Mouse (Mus musculus): ENCODE data around the gene Pigt. TPM values are rescaled to one million over a fixed set of nuclear protein-coding genes. Genes with fewer than 3 reads are reported as not detected.

Pigt gene
- polyA plus RNA-seq, 1 experiment from 2014 or later, result 24.9 TPM

- Histone ChIP-seq H3K9me3 (no peaks in the 10 kb centered on the region), H3K27ac (no peak overlapping the region), H3K36me3 (no peaks in the 10 kb centered on the region), H3K4me1 (replicated peaks) (peaks cover 17% of the 10 kb centered on the region), H3K4me3 (replicated peaks) (peak overlapping the region; percentile 78), H3K4me2 (peak overlapping the region; percentile 100), H3K9ac (replicated peaks) (peak overlapping the region; percentile 70), H3K27me3 (peaks cover 56% of the 10 kb centered on the region)
- WGBS, result 8% methylated on average over 11 of the region's 11 CpGs
- ATAC-seq (ENCODE audit: insufficient number of reproducible peaks, insufficient read depth, low FRiP score, low TSS enrichment, low read depth), result no peak
These were observed 10.2 kb upstream of the Pigt start for GRCm38 (mm10) chr2:164487115-164487527.

- no peaks in the 10 kb centered on the region for H3K36me3 ChIP-seq
- WGBS, result 68% methylated on average over 9 of the region's 9 CpGs
- no peak overlapping the region for H3K27ac ChIP-seq
- ATAC-seq (ENCODE audit: insufficient number of reproducible peaks, insufficient read depth, low FRiP score, low TSS enrichment, low read depth), result no peak
- peaks cover 17% of the 10 kb centered on the region for H3K4me1 ChIP-seq (replicated peaks)
- no peak overlapping the region for H3K4me3 ChIP-seq (replicated peaks)
- peaks cover 56% of the 10 kb centered on the region for H3K27me3 ChIP-seq
- no peaks in the 10 kb centered on the region for H3K9me3 ChIP-seq
- no peak overlapping the region for H3K4me2 ChIP-seq
- no peak overlapping the region for H3K9ac ChIP-seq (replicated peaks)
These were observed 9.5 kb upstream of the Pigt start for GRCm38 (mm10) chr2:164487812-164488211.

GRCm38 (mm10) chr2:164494126-164494525 is 3.2 kb upstream of the Pigt start:
- Histone ChIP-seq H3K4me2 (no peak overlapping the region), H3K9ac (replicated peaks) (no peak overlapping the region), H3K4me3 (replicated peaks) (no peak overlapping the region), H3K27ac (no peak overlapping the region), H3K9me3 (no peaks in the 10 kb centered on the region), H3K36me3 (no peaks in the 10 kb centered on the region), H3K27me3 (peaks cover 4% of the 10 kb centered on the region; the same call in 1 of the 2 replicates), H3K4me1 (replicated peaks) (peaks cover 9% of the 10 kb centered on the region)
- 50% methylated on average over 2 of the region's 2 CpGs for WGBS
- no peak for ATAC-seq (ENCODE audit: insufficient number of reproducible peaks, insufficient read depth, low FRiP score, low TSS enrichment, low read depth)

- no peak overlapping the region for H3K27ac ChIP-seq
- no peaks in the 10 kb centered on the region for H3K9me3 ChIP-seq
- no peak overlapping the region for H3K4me3 ChIP-seq (replicated peaks)
- WGBS, result 58% methylated on average over 1 of the region's 1 CpGs
- no peaks in the 10 kb centered on the region for H3K27me3 ChIP-seq
- ATAC-seq (ENCODE audit: insufficient number of reproducible peaks, insufficient read depth, low FRiP score, low TSS enrichment, low read depth), result no peak
- peaks cover 22% of the 10 kb centered on the region for H3K36me3 ChIP-seq
- peaks cover 9% of the 10 kb centered on the region for H3K4me1 ChIP-seq (replicated peaks)
- no peak overlapping the region for H3K9ac ChIP-seq (replicated peaks)
- peak overlapping the region; percentile 98; the same call in 1 of the 2 replicates for H3K4me2 ChIP-seq
These were observed 989 bp upstream of the Pigt start for GRCm38 (mm10) chr2:164496331-164496730.

DNA sequence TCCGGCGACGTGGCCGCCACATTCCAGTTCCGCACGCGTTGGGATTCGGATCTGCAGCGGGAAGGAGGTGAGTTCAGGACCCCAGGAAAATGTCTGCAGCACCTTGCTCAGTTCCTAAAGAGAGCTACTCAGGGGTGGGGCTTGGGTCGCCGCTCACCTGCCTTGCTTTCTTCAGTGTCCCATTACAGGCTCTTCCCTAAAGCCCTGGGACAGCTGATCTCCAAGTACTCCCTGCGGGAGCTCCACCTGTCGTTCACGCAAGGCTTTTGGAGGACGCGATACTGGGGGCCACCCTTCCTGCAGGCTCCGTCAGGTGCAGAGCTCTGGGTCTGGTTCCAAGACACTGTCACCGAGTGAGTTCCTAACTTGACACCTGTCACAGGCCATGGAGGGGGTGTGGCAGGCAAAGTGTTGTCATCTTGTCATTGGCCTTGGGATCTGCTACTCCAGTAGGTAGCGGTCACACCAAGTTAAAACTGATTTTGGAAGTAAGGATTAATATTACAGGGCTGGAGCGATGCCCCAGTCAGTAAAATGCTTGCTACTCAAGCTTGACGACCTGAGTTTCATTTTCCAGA is 460 bp downstream of the Pigt start:
- no peak overlapping the region for H3K27ac ChIP-seq

DNA sequence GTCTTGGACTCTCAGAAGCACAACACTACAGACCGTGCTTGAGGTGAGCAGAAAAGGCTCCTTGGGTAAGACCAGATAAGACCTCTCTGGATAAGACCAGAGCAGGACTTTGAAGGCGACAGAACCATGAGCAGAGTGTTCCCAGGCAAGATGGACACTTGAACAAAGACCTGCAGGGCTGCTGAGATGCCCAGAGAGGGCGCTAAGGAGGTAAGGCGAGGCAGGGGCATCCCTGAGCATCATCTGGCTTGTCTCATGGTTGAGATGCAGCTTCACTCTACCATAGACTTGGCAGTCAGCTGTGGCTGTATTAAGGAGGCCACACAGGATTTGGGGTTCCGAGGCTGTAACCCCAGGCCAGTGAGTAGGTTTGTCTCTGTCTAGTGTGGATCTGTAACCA is 2.0 kb downstream of the Pigt start:
- Histone ChIP-seq H3K4me3 (replicated peaks) (no peak overlapping the region), H3K9me3 (peaks cover 2% of the 10 kb centered on the region), H3K27me3 (no peaks in the 10 kb centered on the region), H3K9ac (replicated peaks) (no peak overlapping the region), H3K27ac (no peak overlapping the region), H3K4me1 (replicated peaks) (peaks cover 9% of the 10 kb centered on the region), H3K36me3 (peaks cover 50% of the 10 kb centered on the region), H3K4me2 (no peak overlapping the region)
- no peak for ATAC-seq (ENCODE audit: insufficient number of reproducible peaks, insufficient read depth, low FRiP score, low TSS enrichment, low read depth)
- 68% methylated on average over 5 of the region's 5 CpGs for WGBS

More for the DNA sequence above, 460 bp downstream of the Pigt start:
- Histone ChIP-seq H3K4me3 (replicated peaks) (peak overlapping the region; percentile 85), H3K9me3 (no peaks in the 10 kb centered on the region), H3K4me1 (replicated peaks) (peaks cover 9% of the 10 kb centered on the region), H3K4me2 (peak overlapping the region; percentile 98), H3K9ac (replicated peaks) (peak overlapping the region; percentile 67), H3K36me3 (peaks cover 35% of the 10 kb centered on the region), H3K27me3 (no peaks in the 10 kb centered on the region)
- ATAC-seq (ENCODE audit: insufficient number of reproducible peaks, insufficient read depth, low FRiP score, low TSS enrichment, low read depth), result 0 out of 2 replicates have a peak, but pooled peaks have one; percentile 24
- WGBS, result 6% methylated on average over 21 of the region's 21 CpGs

GRCm38 (mm10) chr2:164500511-164500910 is 3.2 kb downstream of the Pigt start:
- Histone ChIP-seq H3K4me1 (replicated peaks) (peaks cover 9% of the 10 kb centered on the region), H3K27me3 (no peaks in the 10 kb centered on the region), H3K36me3 (peaks cover 62% of the 10 kb centered on the region), H3K9me3 (peaks cover 10% of the 10 kb centered on the region), H3K4me2 (no peak overlapping the region), H3K27ac (no peak overlapping the region), H3K9ac (replicated peaks) (no peak overlapping the region), H3K4me3 (replicated peaks) (no peak overlapping the region)
- 92% methylated on average over 7 of the region's 7 CpGs for WGBS
- no peak for ATAC-seq (ENCODE audit: insufficient number of reproducible peaks, insufficient read depth, low FRiP score, low TSS enrichment, low read depth)

DNA sequence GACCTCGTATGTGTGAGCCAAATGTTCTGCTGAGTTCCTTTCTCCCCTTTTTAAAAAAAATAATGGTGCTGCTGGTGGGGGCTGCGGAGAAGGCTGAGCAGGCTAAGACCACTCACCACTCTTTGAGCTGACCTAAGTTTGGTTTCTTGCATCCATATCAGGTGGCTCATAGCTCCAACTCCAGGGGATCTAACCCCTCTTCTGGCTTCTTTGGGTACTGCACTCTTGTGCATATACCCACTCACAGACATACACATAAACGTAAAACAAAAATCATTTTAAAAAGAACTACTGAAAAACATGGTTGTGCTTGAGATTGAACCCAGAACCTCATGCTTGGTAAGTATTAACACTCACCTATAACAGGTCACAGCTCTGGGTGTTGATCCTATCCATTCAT is 7.6 kb downstream of the Pigt start:
- no peaks in the 10 kb centered on the region for H3K27me3 ChIP-seq
- H3K9me3 ChIP-seq, result peaks cover 10% of the 10 kb centered on the region
- peaks cover 73% of the 10 kb centered on the region for H3K36me3 ChIP-seq
- no peak for ATAC-seq (ENCODE audit: insufficient number of reproducible peaks, insufficient read depth, low FRiP score, low TSS enrichment, low read depth)
- H3K4me2 ChIP-seq, result no peak overlapping the region
- no peak overlapping the region for H3K27ac ChIP-seq
- no peak overlapping the region for H3K4me3 ChIP-seq (replicated peaks)
- H3K9ac ChIP-seq (replicated peaks), result no peak overlapping the region
- H3K4me1 ChIP-seq (replicated peaks), result no peaks in the 10 kb centered on the region
- WGBS, result 94% methylated on average over 3 of the region's 3 CpGs

GRCm38 (mm10) chr2:164505619-164506347 is 8.5 kb downstream of the Pigt start:
- Histone ChIP-seq H3K9ac (replicated peaks) (no peak overlapping the region), H3K4me2 (no peak overlapping the region), H3K36me3 (peaks cover 64% of the 10 kb centered on the region), H3K9me3 (peaks cover 10% of the 10 kb centered on the region), H3K4me1 (replicated peaks) (no peaks in the 10 kb centered on the region), H3K27ac (no peak overlapping the region), H3K4me3 (replicated peaks) (no peak overlapping the region), H3K27me3 (no peaks in the 10 kb centered on the region)
- 91% methylated on average over 4 of the region's 4 CpGs for WGBS
- no peak for ATAC-seq (ENCODE audit: insufficient number of reproducible peaks, insufficient read depth, low FRiP score, low TSS enrichment, low read depth)

GRCm38 (mm10) chr2:164507811-164508210 is 10.5 kb downstream of the Pigt start:
- Histone ChIP-seq H3K36me3 (peaks cover 46% of the 10 kb centered on the region), H3K9ac (replicated peaks) (no peak overlapping the region), H3K4me1 (replicated peaks) (0 out of 2 replicates have a peak, but pooled peaks cover 3% of the 10 kb centered on the region), H3K4me2 (no peak overlapping the region), H3K4me3 (replicated peaks) (no peak overlapping the region), H3K27ac (no peak overlapping the region), H3K9me3 (peaks cover 10% of the 10 kb centered on the region), H3K27me3 (no peaks in the 10 kb centered on the region)
- WGBS, result 89% methylated on average over 19 of the region's 19 CpGs
- no peak for ATAC-seq (ENCODE audit: insufficient number of reproducible peaks, insufficient read depth, low FRiP score, low TSS enrichment, low read depth)

- Histone ChIP-seq H3K27ac (no peak overlapping the region), H3K4me1 (replicated peaks) (0 out of 2 replicates have a peak, but pooled peaks cover 3% of the 10 kb centered on the region), H3K9me3 (no peaks in the 10 kb centered on the region), H3K4me2 (no peak overlapping the region), H3K36me3 (peaks cover 17% of the 10 kb centered on the region), H3K27me3 (no peaks in the 10 kb centered on the region), H3K4me3 (replicated peaks) (no peak overlapping the region), H3K9ac (replicated peaks) (no peak overlapping the region)
- no peak for ATAC-seq (ENCODE audit: insufficient number of reproducible peaks, insufficient read depth, low FRiP score, low TSS enrichment, low read depth)
- 40% methylated on average over 4 of the region's 5 CpGs for WGBS
These were observed 13.4 kb downstream of the Pigt start for GRCm38 (mm10) chr2:164510621-164511190.
